Comparison of ENCODE assay signal across 15 mouse cellular contexts in the genomic region with DNA sequence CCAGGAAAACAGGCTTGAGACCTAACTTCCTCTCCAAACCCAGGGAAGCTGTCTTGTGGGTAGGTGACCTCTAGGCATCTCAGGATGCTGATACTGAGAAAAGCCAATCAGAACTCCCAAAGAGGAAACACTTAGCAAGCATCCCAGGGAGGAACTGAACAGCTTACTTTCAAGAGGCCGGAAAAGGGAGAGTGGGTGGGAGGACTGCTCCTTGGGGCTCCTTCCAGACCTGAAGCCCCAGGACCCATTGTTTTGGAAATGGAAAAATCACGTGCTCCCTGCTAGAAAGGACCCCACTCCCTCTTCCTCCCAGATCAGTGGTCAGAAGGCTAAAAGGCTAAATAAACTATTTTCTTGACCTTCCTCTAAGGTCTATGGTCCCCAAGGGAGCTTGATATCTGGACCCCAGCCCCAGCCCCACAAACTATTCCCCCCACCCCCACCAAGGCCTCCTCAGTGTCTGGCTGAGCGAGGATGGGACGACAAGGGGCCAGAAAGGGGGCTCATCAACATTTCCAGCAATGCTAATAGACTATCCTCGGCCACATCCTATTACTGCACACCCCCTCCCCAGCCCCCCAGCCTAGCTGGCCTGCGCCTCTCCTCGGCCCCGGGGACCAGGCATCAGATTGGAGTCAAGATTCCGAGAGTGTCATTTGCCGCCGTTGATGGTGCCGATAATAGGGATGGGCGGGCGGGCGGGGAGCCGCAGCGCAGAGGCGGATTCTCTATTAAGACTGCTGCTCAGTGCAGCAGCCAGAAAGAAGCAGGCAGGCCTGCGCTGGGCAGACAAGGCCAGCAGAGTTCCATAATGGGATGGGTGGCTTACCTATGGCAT. TPM values are rescaled to one million over a fixed set of nuclear protein-coding genes. Genes with fewer than 3 reads are reported as not detected.
A peak's percentile ranks its signal among the peaks of the same experiment; 100 is the strongest.
DNase-seq lines count a peak whose midpoint lies in the region; ATAC-seq and TF ChIP-seq lines count a peak whose summit lies in the region.
"Had no signal": no experiment of that assay in that cellular context is flagged by ENCODE, and none has a peak within 500 bp of the region (broad histone marks: within the 10 kb centered on the region; RNA-seq: fewer than 3 reads in every experiment).

No protein-coding gene starts in this region.

- 6% methylated on average over 19 of the region's 19 CpGs for WGBS in intestine, embryonic 14.5 days
- 7% methylated on average over 19 of the region's 19 CpGs for WGBS in intestine, postnatal 0 days
- WGBS in embryonic facial prominence, embryonic 12.5 days = 2% methylated on average over 19 of the region's 19 CpGs
- WGBS in hindbrain, embryonic 13.5 days = 3% methylated on average over 19 of the region's 19 CpGs
- 5% methylated on average over 19 of the region's 19 CpGs for whole genome bisulfite sequencing in midbrain, embryonic 16.5 days

- TF ChIP-seq CTCF in intestine, postnatal 0 days (IDR thresholded peaks at IDR 0.05; ENCODE audit: low read depth) = no peak

- H3K36me3 ChIP-seq in intestine, embryonic 14.5 days (ENCODE audit: control insufficient read depth, insufficient read depth, low read length) = no peaks in the 10 kb centered on the region
- no peaks in the 10 kb centered on the region for H3K36me3 ChIP-seq in intestine, postnatal 0 days (ENCODE audit: control insufficient read depth, insufficient read depth)
- no peaks in the 10 kb centered on the region for H3K36me3 ChIP-seq in embryonic facial prominence, embryonic 12.5 days
- no peaks in the 10 kb centered on the region for H3K36me3 ChIP-seq in hindbrain, embryonic 13.5 days
- no peaks in the 10 kb centered on the region for H3K36me3 ChIP-seq in midbrain, embryonic 16.5 days (ENCODE audit: control insufficient read depth, insufficient read depth, low read length)
- H3K36me3 ChIP-seq: liver, embryonic 15.5 days had no signal

- H3K4me3 ChIP-seq in intestine, embryonic 14.5 days (ENCODE audit: low read depth, low read length) = no peak overlapping the region
- no peak overlapping the region for H3K4me3 ChIP-seq in intestine, postnatal 0 days (ENCODE audit: low read depth, low read length)
- no peak overlapping the region for H3K4me3 ChIP-seq in embryonic facial prominence, embryonic 12.5 days
- peak overlapping the region; percentile 18; the same call in 1 of the 2 replicates for H3K4me3 ChIP-seq in hindbrain, embryonic 13.5 days
- H3K4me3 ChIP-seq in midbrain, embryonic 16.5 days (ENCODE audit: low read depth, low read length) = peak overlapping the region; percentile 3; the same call in 1 of the 2 replicates
- H3K4me3 ChIP-seq: liver, embryonic 15.5 days had no signal

- no peaks in the 10 kb centered on the region for H3K9me3 ChIP-seq in intestine, embryonic 14.5 days (ENCODE audit: control insufficient read depth, low read length)
- no peaks in the 10 kb centered on the region for H3K9me3 ChIP-seq in intestine, postnatal 0 days (ENCODE audit: control insufficient read depth)
- H3K9me3 ChIP-seq in embryonic facial prominence, embryonic 12.5 days = no peaks in the 10 kb centered on the region
- H3K9me3 ChIP-seq in hindbrain, embryonic 13.5 days = no peaks in the 10 kb centered on the region
- H3K9me3 ChIP-seq in midbrain, embryonic 16.5 days (replicated peaks; ENCODE audit: control insufficient read depth, low read length, poor library complexity, severe bottlenecking) = no peaks in the 10 kb centered on the region
- H3K9me3 ChIP-seq: liver, embryonic 15.5 days had no signal

- H3K4me1 ChIP-seq in intestine, embryonic 14.5 days (replicated peaks; ENCODE audit: control insufficient read depth, insufficient read depth, low read length) = no peaks in the 10 kb centered on the region
- no peaks in the 10 kb centered on the region for H3K4me1 ChIP-seq in intestine, postnatal 0 days (replicated peaks; ENCODE audit: control insufficient read depth, insufficient read depth, low read length)
- peaks cover 6% of the 10 kb centered on the region; the same call in 1 of the 2 replicates for H3K4me1 ChIP-seq in embryonic facial prominence, embryonic 12.5 days
- H3K4me1 ChIP-seq in hindbrain, embryonic 13.5 days (replicated peaks) = peaks cover 15% of the 10 kb centered on the region
- peaks cover 5% of the 10 kb centered on the region; the same call in 1 of the 2 replicates for H3K4me1 ChIP-seq in midbrain, embryonic 16.5 days (ENCODE audit: control insufficient read depth, insufficient read depth, low read length)
- H3K4me1 ChIP-seq: liver, embryonic 15.5 days had no signal

- peaks cover 90% of the 10 kb centered on the region for H3K27me3 ChIP-seq in intestine, embryonic 14.5 days (replicated peaks; ENCODE audit: control insufficient read depth, insufficient read depth, low read length)
- H3K27me3 ChIP-seq in intestine, postnatal 0 days (replicated peaks; ENCODE audit: control insufficient read depth, insufficient read depth, low read length) = peaks cover 47% of the 10 kb centered on the region
- peaks cover 97% of the 10 kb centered on the region for H3K27me3 ChIP-seq in embryonic facial prominence, embryonic 12.5 days
- peaks cover 96% of the 10 kb centered on the region for H3K27me3 ChIP-seq in hindbrain, embryonic 13.5 days
- H3K27me3 ChIP-seq in midbrain, embryonic 16.5 days (ENCODE audit: control insufficient read depth, insufficient read depth, low read depth, low read length) = peaks cover 62% of the 10 kb centered on the region

- no peak overlapping the region for H3K9ac ChIP-seq in intestine, embryonic 14.5 days (ENCODE audit: low read length)
- H3K9ac ChIP-seq in intestine, postnatal 0 days (ENCODE audit: low read depth, low read length) = no peak overlapping the region
- H3K9ac ChIP-seq in embryonic facial prominence, embryonic 12.5 days = no peak overlapping the region
- H3K9ac ChIP-seq in hindbrain, embryonic 13.5 days = peak overlapping the region; percentile 58
- peak overlapping the region; percentile 23 for H3K9ac ChIP-seq in midbrain, embryonic 16.5 days (ENCODE audit: low read depth, low read length)
- H3K9ac ChIP-seq: liver, embryonic 15.5 days had no signal

- 0 out of 2 replicates have a peak overlapping the region, but pooled peaks have one; percentile 26 for H3K4me2 ChIP-seq in intestine, embryonic 14.5 days (ENCODE audit: low read length)
- no peak overlapping the region for H3K4me2 ChIP-seq in intestine, postnatal 0 days (replicated peaks; ENCODE audit: low read depth)
- H3K4me2 ChIP-seq in embryonic facial prominence, embryonic 12.5 days (replicated peaks) = peak overlapping the region; percentile 34
- peak overlapping the region; percentile 51 for H3K4me2 ChIP-seq in hindbrain, embryonic 13.5 days
- H3K4me2 ChIP-seq in midbrain, embryonic 16.5 days (ENCODE audit: low read length) = peak overlapping the region; percentile 46
- H3K4me2 ChIP-seq: liver, embryonic 15.5 days had no signal

- DNase-seq in intestine, embryonic 14.5 days (ENCODE audit: low spot score) = no peak
- DNase-seq in ovary, postnatal 14 days (ENCODE audit: low spot score) = no peak
- no peak for DNase-seq in adrenal gland, postnatal 36 days
- DNase-seq in thymus, postnatal 4 days = no peak
- DNase-seq: cerebellum, postnatal 36 days; kidney, adult 2 months; layer of hippocampus, postnatal 36 days had no signal

- ATAC-seq in intestine, embryonic 14.5 days (replicated peaks; ENCODE audit: low FRiP score, low TSS enrichment, low read depth) = no peak
- no peak for ATAC-seq in intestine, postnatal 0 days
- no peak for ATAC-seq in embryonic facial prominence, embryonic 12.5 days (ENCODE audit: insufficient number of reproducible peaks, insufficient read depth, low FRiP score, low TSS enrichment)
- ATAC-seq in hindbrain, embryonic 13.5 days (ENCODE audit: low FRiP score) = peak; percentile 52
- ATAC-seq in midbrain, embryonic 16.5 days = 0 out of 2 replicates have a peak, but pooled peaks have one; percentile 32

- no peak overlapping the region for H3K27ac ChIP-seq in intestine, embryonic 14.5 days (ENCODE audit: low read depth)
- no peak overlapping the region for H3K27ac ChIP-seq in intestine, postnatal 0 days (ENCODE audit: low read depth, low read length)
- no peak overlapping the region for H3K27ac ChIP-seq in embryonic facial prominence, embryonic 12.5 days
- H3K27ac ChIP-seq in hindbrain, embryonic 13.5 days = no peak overlapping the region
- H3K27ac ChIP-seq in midbrain, embryonic 16.5 days (ENCODE audit: low read length) = no peak overlapping the region
- H3K27ac ChIP-seq: liver, embryonic 15.5 days had no signal

RNA-seq across cellular contexts. Expression of gene Dmbx1, which starts 15.1 kb away (rescaled TPM):
- polyA plus RNA-seq in intestine, embryonic 14.5 days (2014; fragmentation: Nextera tagmentation; extraction: Ambion mirVana) = 0.07 TPM in 1 of 2 replicates, not detected in the other
- polyA plus RNA-seq in intestine, postnatal 0 days (2015; fragmentation: Nextera tagmentation; extraction: Ambion mirVana) = not detected in 2 replicates
- polyA plus RNA-seq in embryonic facial prominence, embryonic 12.5 days (2016; fragmentation: Nextera tagmentation; extraction: Ambion mirVana) = 1.3 and 1.4 TPM in 2 replicates
- 12.7 and 14.3 TPM in 2 replicates for polyA plus RNA-seq in hindbrain, embryonic 13.5 days (2015; fragmentation: Nextera tagmentation; extraction: Ambion mirVana)
- 6.1 and 12.0 TPM in 2 replicates for polyA plus RNA-seq in midbrain, embryonic 16.5 days (2015; fragmentation: Nextera tagmentation; extraction: Ambion mirVana)
- total RNA-seq in adrenal gland, postnatal 36 days (2021) = not detected
- total RNA-seq: heart, adult 8-10 months; layer of hippocampus, postnatal 36 days; megakaryocyte-erythroid progenitor cell, adult 5-6 weeks had no signal
- polyA plus RNA-seq: kidney, adult 2 months; liver, embryonic 15.5 days; stomach, embryonic 14.5 days had no signal

Comparison
In these comparisons a context has a peak if more than half of its experiments do, and no peak if none do; other contexts are left out.
1. ATAC-seq: peak in hindbrain, embryonic 13.5 days (single experiment) and midbrain, embryonic 16.5 days (single experiment); none in intestine, embryonic 14.5 days (single experiment), intestine, postnatal 0 days (single experiment) and embryonic facial prominence, embryonic 12.5 days (single experiment).
2. H3K4me3 ChIP-seq: peak in hindbrain, embryonic 13.5 days (single experiment) and midbrain, embryonic 16.5 days (single experiment); none in intestine, embryonic 14.5 days (single experiment), intestine, postnatal 0 days (single experiment) and embryonic facial prominence, embryonic 12.5 days (single experiment).
3. H3K9ac ChIP-seq: peak in hindbrain, embryonic 13.5 days (single experiment) and midbrain, embryonic 16.5 days (single experiment); none in intestine, embryonic 14.5 days (single experiment), intestine, postnatal 0 days (single experiment) and embryonic facial prominence, embryonic 12.5 days (single experiment).